Mouse (Mus musculus) adrenal gland (tissue): ENCODE measurements around the gene Clpsl2.

Experiments
- intact Hi-C: fragments of 180-260 bp; cut with DNase I; formaldehyde crosslinking; loops from one replicate; pipeline ENCODE4 v1.15.1; 2025

The Clpsl2 gene

DNA sequence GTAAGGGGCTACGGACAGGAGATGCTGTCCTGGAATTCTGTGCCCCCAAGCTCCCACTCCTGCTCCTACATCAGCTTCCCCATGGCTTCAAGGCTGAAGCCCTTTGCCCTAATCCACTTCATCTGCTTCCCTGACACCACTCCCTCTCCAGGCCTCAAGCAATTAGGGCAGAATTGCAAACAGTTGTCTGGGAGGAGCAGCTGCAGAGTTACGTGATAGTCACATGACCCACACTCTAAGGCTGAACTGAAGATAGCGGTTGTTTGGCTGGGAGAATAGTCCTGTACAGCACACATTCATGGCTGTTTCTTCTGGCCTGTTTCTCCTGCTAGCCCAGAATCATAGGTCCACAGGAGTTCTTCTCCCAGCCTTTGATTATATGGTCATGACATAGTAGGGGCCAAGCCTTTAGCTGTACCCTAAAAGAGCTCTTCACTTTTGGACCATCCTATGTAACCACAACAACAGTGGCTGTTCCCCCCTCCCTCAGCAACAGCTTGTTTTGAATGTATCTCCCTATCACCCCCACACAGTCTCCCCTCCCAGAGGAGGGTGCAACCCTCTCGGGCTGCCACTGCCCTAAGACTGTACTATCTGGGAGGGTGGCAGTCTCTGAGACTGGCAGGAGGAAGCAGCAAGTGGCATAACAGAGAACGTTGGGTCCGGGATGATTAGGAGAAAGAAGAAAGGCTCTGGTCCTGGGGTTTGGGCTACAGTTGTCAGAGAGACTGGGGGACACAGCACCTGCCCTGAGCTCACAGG, 7.6 kb downstream of the Clpsl2 start:
- intact Hi-C loops: no loop called here

DNA sequence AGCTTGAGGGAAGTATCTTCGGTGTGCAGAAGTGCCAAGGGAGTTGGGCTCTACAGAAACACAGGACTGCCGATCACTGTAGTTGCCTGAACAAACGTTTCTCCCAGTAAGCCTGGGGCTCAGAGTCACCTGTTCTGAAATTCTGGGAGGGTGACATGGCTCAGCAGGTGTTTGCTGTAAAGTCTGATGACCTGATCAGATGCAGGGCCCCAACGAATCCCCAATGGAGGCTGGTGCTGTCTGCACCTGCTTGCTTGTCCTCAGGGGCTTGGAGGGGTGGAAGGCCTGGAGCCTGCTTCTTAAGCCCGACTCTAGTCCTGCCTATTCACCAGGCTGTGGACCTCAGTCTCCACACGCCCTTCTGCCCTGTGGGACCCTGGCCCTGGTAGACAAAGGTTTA, 8.6 kb downstream of the Clpsl2 start:
- intact Hi-C loops: no loop called here

DNA sequence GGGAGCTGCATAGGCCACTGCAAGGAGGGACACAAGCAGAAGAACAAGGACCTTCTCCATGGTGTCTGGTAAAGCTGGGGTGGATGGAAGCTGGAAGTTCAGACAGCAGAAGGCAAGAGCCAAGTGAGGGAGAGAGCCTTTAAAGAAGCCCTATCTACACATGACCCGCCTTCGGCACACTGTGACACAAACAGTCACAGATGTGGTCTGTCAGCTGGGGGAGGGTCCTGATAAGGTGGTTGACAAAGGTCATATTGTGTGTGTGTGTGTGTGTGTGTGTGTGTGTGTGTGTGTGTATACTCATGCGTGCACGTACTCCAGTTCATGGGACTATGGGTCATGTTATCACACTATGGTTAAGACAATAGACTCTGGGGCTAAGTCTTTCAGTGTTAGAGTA, 11.4 kb downstream of the Clpsl2 start, which contains the start of gene Clps:
TSS of gene Clps (minus strand) at position 169 of the 400 bp plus-strand sequence.
- intact Hi-C loops: no loop called here

DNA sequence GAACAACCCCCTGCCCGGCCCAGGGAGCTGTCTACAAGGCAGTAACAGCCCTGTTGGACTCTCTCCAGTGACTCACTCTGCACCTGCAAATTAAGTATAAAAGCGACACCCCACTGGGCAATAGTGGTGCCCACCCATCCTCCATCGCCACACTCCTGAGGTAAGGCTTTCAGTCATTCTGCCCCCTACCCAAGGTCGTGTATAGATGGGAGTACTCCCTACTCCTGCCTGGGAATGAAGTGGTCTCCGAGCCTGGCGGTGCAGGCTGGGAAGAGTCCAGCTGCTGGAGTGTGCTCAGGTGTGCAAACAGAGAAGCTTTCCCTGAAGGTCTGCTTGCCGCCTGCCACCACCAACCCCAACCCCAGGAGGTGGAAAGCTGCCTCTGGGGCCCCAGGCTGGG, 12.4 kb downstream of the Clpsl2 start:
- intact Hi-C loops: no loop called here

DNA sequence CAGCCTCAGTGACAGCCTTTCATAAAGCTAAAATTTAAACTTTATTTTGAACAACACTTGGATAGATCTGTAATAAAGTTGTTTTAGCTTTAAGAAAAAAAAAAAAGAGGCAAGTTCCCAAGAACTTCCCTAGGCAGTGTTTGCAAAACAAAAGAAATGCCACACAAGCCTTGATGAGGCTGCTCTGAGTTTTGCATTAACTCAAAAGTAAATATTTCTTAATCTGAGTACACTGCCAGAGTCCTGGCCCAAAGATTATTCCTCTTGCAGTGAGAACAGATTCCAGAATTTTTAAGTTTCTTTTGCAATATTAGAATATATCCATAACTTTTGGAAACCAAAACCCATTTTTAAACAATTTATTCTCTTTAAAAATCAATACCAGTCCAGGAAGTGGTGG, 16.0 kb downstream of the Clpsl2 start:
- intact Hi-C loops: no loop called here

DNA sequence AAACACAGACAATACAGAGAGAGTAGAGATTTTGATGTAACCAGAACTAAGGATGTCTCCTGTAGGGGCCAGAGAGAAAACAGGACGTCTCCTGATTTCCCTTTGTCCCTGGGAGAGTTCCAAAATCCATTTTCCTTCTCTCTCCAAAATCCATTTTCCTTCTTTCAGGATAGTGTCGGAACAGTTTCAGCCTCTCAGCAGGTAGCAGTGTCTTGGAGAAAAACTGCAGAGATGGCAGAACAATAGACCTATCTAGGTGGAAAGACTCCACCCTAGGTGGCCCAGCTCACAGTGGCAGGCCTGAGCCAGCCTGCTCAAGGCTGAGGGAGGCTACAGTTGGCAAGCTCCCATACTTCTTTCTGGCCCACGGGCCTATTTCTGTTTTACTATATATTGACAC, 18.3 kb downstream of the Clpsl2 start:
- intact Hi-C loops: no loop called here

DNA sequence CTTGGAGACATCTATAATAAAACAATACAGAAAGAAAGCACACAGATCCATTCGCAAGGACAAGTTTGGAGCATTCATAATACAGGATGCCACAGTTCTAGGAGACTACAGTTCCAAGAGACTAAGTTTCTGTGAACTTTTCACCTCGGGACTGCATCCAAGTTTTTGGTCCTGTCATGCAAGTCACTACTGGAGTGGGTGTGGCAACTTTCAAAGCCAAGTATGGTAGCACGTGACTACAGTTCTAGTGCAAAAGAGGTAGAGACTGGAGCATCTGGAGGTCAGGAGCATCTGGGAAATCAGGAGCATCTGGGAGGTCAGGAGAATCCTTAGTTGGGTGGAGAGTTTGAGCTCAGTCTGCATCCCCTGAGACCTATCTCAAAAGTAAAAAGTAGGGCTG, 22.7 kb downstream of the Clpsl2 start:
- intact Hi-C loops: no loop called here

DNA sequence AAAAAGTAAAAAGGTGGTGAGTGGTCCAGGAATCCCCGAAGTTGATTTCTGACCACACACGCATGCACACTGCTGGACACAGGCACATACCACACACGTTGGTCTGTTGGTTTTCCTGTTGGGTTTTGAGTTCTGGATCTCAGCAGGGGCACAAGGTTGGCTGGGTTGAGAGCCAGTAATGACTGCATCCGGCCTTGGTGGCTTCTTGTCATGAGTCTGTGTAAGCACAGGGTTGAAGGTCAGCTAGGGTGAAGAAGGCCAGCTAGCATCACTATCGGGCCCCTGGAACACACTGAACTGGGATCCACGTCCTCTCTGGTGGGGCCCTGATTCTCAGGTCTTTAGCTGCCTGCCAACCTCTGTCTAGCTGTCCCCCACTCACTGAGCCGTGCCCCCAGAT, 23.3 kb downstream of the Clpsl2 start:
- intact Hi-C loops: no loop called here

DNA sequence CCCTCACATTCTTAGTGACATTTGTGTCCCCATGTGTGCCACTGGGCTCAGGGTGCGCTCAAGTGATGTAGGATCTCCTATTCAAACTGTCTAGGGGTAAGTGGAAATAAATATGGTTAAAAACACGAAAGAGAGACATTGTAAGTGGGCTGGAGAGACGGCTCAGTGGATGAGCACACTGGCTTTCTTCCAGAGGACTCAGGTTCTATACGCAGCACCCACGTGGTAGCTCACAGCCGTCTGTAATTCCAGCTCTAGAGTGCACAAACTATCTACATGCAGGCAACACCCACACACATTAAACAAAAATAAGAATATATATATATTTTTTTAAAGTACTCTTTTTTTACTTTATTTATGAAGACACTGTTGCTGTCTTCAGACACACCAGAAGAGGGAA, 23.7 kb downstream of the Clpsl2 start:
- intact Hi-C loops: no loop called here

DNA sequence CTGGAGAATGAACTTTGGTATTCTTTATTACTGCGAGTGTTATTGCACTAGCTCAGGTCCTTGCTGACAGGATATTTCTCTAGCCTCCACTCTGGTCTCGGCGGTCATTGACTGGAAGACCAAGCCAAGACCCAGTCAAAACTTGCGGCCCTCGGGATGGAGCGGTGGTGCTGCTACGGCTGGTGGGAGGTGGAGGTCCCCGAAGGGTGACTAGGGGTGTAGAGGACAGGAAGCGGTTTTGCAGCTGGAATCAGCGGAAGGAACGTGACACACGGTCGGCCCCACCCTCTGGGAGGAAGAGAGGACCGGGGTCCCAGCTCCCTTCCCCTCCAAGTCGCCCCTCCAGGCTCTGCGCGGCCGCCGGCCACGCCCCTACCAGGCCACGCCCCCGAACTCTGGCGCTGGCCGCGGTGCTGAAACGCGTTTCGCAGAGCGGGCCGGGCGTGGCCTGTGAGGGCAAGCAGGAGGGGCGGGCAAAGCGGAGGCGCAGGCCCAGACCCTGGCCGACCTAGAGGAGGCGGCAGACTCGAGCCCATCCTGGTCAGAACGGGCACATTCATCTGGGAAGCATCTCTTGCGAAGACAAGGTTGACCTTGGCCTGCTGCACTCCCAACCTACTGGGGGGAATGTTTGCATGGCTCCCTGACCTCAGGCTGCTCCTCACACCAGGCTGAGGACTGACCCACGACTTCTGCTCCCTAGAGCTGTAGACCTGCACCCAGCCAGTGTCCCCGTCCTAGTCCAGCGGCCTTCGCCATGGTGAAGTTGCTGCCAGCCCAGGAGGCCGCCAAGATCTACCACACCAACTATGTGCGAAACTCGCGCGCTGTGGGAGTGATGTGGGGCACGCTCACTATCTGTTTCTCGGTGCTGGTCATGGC, 26.3 kb downstream of the Clpsl2 start, which contains the start of gene Lhfpl5:
TSS of gene Lhfpl5 (plus strand) at position 398 of the 882 bp plus-strand sequence.
- intact Hi-C loops: no loop called here

DNA sequence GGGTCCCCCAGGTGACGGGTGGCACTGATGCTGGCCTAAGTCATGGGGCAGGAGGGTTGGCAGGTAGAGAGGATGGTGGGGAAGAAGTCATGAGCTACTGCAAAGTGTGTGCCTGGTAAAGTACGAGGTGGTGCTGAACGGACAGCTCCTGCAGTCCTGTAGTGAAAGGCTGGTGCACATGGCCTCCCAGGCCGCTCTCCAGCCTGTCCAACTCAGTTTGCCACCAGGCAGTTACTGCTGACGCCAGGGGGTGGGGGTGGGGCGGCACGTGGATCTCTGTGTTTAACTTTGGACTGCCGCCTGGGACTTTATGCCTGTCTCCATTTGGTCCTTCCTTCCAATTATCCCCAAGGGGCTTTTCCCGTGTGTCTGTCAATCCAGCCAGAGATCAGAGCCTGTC, 31.2 kb downstream of the Clpsl2 start:
- intact Hi-C loops: no loop called here

DNA sequence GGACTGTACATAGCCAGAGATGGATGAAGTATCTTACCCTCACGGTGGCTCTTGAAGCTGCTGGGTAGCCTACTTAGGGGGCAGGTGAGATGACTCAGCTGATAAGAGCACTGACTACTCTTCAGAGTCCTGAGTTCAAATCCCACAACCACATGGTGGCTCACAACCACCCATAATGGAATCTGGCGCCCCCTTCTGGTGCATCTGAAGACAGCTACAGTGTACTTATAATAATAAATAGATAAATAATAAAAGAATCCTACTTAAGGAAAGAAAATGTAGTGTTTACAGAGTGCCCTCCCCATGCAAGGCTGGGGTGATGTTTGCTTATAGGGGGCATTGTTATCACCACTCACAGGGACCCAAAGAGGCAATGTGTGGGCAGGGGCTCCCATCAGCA, 31.8 kb downstream of the Clpsl2 start:
- intact Hi-C loops: no loop called here

DNA sequence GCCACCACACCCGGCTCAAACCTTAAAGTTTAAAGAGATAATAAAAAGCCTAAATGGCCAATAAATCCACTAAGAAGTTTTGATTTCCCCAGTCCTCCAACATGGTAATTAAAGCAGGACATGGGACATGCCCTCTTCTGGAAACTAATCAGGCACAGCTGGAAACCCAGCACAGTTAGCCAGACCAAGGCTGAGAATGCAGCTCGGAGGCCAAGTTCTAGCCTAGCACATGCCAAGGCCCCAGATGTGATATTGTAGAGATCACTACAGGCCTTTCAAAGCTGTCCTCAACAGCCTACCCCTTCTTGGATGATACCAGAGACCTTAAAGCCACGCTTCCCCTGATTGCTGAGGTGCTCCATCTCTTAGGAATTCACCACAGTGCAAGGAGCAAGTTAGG, 37.3 kb downstream of the Clpsl2 start:
- intact Hi-C loops: no loop called here

DNA sequence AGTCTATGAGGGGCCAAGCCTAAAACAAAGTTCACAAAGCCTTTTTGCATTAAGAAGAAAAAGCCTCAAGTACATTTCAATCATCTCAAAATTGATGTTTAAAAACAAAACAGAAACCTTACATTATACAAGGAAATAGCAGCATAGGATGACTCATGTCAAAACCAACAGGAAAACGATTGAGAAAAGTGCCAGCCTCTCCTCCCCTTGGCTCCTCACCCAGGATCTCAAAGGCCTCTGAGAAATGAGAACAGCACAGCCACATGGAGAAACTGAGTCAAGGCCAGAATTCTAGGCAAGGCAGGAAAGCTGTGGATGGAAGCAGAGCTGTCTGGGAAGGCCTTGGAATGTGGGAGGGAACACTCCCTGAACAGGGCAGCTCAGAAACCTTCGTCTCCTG, 39.4 kb downstream of the Clpsl2 start:
- intact Hi-C loops: no loop called here

DNA sequence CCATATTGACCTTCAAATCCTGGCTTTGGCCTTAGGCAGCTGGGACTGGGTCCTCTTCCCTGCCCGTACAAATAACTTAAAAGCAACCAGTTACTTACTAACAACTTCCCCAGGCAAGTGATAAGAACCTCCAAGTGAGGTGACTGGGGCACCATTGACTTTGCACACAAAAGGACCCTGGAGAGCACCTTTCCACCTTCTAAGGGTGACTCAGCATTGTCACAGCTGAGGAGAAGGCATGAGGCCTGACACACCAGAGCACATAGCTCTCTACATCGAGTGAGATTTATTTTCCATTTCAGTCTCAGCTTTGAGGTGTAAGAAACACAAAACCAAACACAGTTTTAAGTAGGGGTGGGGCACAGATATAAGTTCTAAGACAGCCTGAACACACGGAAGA, 41.4 kb downstream of the Clpsl2 start:
- intact Hi-C loops: no loop called here

DNA sequence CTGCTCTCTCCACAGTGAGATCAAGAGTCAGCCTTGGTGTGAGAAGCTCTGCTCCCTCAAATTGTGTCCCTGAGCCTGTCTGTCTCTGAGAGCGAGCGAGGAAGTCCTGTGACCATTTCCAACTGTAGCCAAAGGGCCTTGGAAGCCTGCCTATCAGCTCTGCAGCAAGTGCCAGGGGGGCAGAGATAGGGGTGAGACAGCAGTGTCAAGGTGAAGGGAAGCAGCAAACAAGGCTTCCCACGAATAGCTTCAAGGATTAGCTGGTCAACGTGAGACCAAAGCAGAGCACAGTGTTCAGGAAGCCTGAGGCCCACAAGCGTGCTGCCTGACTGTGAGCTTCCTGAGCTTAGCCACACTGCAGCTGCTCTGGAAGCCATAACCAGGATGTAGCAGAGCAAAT, 42.3 kb downstream of the Clpsl2 start:
- intact Hi-C loops: no loop called here

DNA sequence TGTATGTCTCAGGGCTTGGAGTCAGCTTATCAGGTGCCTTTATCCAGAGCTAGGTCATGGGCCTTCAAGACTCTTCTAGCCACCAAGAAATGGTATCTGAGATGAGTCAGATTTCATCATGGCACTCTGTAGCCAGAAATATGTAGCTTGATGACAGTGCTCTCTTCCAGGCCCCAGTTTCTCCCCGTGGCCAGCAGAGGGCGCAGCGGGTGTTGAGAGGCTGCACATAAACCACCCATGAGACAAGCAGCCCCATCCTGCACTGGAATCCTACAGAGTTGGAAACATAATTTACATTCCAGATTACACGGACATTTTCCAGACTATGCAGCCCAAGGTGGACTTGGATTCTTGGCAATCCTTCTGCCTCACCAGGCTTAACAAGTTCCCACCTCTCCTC, 43.8 kb downstream of the Clpsl2 start:
- intact Hi-C loops: no loop called here

DNA sequence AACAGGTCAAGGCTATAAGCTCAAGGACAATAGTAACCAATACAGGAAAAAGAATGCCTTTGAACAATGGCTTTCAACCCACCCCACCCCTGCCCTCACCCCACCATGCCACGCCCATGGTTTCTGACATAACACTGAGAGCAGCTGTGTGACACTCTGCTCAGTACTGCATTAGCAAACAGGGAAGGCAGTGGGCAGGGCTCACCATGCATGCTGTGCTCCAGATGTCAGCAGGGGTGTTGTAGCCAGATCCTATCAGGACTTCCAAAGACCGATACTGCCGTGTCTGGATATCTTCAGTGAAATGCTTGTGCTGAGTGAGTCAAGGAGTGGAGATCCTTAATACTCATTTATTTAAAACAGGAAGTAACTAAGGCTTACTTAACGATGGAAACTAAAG, 44.8 kb downstream of the Clpsl2 start:
- intact Hi-C loops: no loop called here

DNA sequence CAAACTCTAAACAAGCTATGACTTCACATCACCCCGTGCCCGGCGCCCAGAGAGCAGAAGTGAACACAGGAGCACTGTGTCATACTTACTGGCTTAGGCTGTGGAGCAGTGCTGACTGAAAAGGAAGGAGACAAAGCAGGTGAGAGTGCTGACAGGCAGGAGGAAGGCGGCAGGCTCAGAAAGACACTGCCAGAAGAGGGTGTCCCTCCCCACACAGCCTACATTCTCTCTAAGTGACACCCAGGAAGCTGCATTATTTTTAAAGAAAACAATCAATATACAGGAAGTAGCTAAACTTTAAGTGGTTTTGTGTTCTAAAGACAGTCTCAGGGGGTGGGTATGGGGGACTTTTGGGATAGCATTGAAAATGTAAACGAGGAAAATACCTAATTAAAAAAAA, 51.6 kb downstream of the Clpsl2 start:
- intact Hi-C loops: no loop called here

DNA sequence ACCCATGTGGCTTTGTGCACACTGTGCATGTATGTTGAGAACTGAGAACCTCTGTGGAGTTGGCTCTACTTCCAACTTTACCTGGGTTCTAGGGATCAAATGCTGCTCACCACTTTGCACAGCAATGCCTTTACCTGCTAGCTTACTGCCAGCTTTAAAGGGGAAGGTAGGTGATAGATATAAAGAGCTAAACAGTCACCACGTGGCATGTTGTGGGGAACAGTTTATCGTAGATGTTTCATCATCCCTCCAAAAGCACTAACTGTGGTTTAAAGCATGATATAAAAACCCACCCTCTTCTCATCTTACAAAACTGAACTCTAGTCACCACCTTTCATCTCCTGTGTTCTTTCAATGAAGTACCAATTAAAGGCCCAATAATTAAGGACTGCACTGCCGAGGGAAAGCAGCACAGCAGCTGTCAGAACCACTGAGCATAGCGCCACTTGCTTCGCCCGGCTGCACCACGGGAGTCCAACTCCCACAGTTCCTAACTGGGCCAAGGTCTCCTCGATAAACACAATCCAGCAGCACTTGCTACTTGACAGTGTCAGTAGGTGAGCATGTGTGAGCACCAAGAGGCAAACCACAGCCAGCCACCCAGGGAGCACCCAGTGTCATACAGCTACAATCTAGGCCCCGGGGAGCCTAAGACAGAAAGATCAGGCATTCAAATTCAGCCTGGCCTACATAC, 52.5 kb downstream of the Clpsl2 start:
- intact Hi-C loops: no loop called here
